Mouse (Mus musculus) skeletal muscle tissue, adult 2 months (tissue): Measurements from ENCODE around the gene Bsn.

Experiments used
- DNase-seq: peaks from one replicate; pipeline ENCODE4 v3.0.0-alpha.2; 2012; ENCODE audit warnings: low read depth, low spot score

Bsn gene

DNA sequence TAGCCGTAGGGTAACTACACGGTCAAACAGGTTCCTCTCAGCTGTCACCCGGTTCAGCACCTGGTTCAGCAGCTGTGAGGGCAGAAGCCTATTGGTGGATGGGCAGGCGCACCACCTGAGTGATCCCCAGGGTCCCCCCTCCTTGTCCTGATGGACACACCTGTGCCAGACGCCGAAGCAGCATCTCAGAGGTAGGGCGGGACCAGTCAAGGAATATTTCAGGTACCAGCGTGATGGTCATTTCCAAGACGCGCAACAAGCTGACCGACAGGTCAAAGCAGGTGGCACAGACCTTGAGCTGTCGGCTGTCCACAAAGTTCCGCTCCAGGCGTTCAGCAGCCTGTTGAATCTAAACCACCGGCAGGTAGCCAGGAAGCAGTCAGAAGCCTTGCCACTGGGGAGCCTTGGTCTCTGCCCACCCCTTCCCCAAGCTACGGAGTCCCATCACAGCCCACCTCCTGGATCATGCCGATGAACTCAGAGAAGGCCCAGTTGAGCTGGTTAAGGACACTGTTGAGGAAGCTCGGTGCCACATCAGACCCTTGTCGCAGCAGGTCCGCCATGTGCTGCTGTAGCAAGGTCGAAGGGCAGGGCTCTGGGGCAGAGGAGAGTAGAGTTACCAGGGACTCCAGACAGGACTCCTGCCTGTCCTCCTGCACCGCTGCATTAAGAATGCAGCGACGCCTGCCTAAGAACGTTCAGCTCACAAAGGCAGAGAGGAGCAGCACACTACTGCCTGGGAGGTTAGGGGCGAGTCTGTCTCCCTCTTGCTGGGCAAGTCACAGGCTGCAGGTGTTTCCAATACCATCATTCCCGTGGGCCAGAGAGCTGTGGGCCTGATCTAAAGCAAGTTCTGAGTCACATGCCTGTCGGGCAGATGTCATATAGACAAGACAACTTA lies 133.6 kb downstream of the Bsn start:
- no peak for DNase-seq

DNA sequence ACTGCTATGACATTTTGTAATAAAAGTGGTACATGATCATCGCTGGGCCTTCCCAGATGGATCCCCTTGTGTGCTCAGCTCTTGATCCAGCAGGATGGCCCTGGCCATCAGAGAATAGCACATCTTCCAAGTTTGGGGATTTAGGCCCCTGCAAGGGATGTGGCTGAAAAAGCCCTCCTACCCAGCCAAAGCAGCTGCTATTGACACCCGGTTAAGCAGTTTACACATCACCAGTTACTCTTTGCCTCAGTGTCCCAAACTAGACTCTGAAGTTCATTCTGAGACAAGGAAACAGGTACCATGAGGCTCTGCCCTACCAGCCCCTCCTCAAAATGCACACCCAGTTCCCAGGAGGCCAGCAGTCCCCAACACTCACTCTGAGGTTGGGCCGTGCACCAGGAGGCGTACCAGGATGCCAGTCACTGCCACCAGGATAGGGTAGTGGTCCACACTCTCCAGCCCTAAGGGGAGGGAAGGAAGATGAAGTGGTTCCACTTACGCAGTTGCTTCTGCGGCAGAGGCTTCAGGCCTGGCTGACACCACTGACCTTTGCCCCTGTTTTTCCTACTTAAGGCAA lies 134.4 kb downstream of the Bsn start:
- no peak for DNase-seq

DNA sequence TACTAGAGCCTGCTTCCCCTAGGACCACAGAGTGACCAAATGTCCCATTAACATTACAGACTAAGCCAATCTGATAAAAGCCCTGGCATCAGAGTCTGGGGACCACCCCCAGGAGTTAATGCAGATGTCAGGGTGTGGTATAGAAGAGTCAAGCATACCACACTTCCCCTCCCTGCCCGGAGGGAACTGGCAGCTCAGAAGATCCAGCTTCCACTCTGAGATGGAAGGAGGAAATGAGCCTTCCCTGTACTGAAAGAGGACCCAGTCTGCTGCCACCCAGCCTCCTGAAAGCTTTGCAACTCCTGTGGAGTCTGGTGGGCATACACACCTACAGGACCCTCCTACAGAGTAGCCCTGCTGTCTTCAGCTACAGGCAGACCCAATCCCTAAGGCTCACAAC lies 135.1 kb downstream of the Bsn start:
- DNase-seq, result no peak

DNA sequence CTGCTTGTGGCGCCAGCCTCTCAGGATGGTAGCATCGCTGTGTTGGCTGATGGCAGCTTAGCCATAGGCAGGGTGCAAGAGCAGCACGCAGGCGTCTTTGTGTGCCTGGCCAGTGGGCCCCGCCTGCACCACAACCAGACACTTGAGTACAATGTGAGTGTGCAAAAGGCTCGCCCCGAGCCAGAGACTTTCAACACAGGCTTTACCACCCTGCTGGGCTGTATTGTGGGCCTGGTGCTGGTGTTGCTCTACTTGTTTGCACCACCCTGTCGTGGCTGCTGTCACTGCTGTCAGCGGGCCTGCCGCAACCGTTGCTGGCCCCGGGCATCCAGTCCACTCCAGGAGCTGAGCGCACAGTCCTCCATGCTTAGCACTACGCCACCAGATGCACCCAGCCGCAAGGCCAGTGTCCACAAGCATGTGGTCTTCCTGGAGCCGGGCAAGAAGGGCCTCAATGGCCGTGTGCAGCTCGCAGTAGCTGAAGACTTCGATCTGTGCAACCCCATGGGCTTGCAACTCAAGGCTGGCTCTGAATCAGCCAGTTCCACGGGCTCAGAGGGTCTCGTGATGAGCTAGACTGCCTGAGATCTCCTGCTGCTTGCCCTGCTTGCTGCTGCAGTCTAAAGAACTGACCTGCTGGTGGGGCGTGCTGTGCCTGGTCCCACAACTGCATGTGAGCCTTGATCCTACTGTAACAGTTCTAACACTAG lies 135.7 kb downstream of the Bsn start:
- DNase-seq, result no peak

DNA sequence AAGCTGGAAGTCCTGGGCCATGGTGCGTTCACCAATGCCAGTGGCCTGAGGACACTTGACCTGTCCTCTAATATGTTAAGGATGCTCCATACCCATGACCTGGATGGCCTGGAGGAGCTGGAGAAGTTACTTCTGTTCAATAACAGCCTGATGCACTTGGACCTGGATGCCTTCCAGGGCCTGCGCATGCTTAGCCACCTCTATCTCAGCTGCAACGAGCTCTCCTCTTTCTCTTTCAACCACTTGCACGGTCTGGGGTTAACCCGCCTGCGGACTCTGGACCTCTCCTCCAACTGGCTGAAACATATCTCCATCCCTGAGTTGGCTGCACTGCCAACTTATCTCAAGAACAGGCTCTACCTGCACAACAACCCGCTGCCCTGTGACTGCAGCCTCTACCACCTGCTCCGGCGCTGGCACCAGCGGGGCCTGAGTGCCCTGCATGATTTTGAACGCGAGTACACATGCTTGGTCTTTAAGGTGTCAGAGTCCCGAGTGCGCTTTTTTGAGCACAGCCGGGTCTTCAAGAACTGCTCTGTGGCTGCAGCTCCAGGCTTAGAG lies 136.4 kb downstream of the Bsn start:
- no peak for DNase-seq

DNA sequence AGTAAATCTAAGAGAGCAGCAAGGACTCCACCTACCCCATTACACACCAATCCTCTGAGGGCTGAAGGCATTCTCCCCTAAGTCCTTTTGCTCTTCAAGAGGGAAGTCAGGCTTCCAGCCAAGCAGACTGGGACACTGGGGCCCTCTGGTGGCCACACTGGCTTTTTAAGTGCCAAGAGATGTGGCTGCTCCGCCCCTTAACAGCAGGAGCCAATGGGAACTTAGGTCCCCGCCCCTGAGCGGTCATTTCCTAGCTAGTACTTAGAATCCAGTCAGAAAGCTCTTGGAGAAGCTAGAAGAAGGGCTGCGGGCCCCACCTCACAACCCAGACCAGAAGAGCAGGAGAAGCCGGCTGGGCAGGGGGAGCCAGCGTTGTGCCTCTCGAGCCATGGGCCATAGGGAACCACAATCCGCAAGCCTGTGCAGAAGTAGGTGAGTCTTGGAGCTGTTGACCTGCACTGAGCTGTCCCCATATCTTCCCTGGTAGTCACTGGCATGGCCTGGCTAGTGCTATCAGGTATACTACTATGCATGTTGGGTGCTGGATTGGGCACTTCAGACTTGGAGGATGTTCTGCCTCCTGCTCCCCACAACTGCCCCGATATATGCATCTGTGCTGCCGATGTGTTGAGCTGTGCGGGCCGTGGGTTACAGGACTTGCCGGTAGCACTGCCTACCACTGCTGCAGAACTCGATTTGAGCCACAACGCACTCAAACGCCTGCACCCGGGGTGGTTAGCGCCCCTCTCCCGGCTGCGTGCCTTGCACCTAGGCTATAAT lies 137.1 kb downstream of the Bsn start, which contains the start of gene Amigo3:
Amigo3 (plus strand) TSS at position 275 of the 780 bp plus-strand sequence.
- DNase-seq, result peak; percentile 96

DNA sequence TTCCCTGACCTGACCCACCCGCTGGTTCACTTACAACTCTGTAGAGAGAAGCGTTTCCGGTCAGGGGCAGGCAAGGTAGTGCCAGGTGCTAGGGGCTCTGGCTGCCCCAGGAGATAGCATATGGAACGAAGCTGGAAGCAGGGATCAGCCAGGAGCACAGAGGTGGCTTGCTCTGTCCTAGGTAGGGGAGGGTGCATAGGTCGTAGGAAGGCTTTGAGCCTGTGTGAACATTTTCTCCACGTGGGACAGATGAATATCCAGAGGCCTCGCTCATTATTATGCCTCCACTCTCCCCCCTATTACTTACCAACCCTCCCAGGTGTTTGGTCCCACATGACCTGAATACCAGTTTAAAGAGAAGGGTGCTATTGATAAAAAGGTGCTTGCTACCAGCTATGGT lies 137.8 kb downstream of the Bsn start:
- no peak for DNase-seq

DNA sequence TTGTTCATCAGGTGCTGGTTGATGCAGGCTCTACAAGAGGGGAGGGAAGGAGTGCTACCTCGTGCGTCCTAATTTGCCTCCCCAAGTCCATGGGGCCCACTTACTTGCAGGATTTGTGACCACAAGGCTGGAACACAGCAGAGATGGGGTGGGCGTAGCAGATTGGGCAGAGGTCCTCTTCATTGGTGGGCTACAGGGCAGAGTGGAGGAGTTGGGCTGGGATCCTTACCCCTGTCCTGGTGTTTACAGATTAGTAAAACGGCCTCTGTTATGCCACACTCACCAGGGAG lies 138.3 kb downstream of the Bsn start:
- no peak for DNase-seq

DNA sequence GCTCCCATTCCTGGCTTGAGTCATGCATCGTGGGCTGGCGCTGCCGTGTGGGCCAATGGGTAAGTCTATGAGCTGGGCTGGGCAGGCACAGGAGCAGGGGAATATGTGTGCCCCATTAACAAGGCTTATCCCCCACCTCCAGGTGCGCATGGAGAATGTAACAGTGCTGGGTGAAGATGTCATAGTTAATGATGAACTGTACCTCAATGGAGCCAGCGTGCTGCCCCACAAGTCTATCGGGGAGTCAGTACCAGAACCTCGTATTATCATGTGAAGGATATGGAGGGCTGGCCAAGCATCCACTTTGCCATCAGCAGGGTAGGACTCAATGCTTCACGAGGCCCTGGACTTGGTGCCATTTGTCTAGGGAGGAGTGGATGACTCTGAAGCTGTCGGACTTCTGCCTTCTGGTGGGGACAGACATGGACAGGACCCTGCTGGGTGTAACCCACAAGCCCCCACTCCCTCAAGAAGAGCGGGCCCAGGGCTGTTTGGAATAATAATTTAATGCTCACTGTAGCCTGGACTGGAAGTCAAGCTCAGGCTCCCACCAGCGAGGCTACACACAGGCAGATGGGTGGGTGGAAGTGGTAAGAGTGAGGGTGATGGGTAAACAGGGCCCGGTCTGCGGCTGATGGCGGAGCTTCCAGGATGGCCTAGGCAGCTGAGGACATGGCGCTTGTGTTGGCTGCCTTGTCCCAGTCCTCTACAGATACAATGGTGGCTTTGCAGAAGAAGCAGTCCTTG lies 138.8 kb downstream of the Bsn start:
- DNase-seq, result no peak

DNA sequence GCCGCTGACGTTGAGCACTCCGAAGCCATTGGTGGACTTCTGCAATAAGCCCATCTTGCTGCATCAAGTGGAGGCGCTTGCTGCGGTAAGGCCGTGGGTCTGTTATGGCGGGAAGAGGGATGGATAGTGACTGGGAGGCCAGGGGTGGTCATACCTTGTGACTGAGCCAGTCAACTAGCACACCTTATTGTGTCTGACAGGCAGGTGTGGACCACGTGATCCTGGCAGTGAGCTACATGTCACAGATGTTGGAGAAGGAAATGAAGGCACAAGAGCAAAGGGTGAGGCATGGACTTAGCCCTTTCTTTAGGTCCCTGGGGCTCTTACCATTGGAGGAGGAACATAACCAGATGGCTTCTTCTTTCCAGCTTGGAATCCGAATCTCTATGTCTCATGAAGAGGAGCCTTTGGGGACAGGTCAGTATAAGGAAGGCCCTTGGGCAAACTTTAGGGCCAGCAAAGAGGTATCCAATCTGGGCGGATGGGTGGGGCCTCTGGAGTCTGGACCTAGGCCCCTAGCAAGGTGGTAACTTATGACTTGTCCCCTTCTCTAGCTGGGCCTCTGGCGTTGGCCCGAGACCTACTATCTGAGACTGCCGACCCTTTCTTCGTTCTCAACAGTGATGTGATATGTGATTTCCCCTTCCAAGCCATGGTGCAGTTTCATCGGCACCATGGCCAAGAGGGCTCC lies 140.5 kb downstream of the Bsn start:
- DNase-seq, result no peak

DNA sequence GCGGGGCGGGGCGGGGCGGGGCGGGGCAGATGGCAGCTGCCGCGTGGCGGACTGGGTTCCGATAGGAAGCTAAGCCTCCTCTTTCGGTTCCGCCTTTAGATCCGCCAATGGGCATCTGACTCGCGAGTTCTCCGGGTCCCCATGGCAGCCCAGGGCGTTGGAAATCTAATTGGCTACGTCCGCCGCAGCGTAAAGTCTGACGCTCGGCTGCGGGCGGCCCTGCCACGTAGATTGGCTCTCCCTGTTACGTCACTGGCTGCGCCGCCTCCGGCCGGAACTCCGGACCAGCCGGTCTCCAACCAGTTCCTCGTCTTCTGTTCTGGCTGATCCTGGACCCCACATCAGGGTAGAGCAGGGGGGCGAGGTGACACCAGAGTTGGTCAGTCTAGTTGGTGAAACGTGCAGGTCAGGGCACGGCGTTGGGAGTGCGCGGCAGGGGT lies 141.1 kb downstream of the Bsn start, which contains the start of gene Gmppb:
Gmppb (plus strand) TSS at position 227 of the 440 bp plus-strand sequence.
- DNase-seq, result peak; percentile 97

DNA sequence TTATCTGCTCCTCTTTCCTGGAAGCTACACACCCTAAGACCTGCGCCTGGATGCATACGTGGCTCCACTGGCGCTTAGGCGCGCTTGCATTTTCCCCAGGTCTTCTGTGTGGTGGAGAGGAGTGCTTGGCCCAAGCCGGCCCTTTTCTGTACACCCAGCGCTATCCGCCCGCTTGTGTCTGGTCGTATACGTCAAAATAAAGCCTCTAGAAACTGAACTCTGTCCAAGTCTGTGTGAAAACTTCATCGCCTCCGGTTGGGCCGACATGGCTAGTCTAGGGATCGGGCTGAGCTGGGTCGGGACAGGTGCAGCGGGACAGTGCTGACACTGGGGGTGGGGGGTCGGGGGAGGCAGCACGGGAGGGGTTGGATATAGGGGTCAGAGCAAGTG lies 141.6 kb downstream of the Bsn start:
- DNase-seq, result peak; percentile 40

DNA sequence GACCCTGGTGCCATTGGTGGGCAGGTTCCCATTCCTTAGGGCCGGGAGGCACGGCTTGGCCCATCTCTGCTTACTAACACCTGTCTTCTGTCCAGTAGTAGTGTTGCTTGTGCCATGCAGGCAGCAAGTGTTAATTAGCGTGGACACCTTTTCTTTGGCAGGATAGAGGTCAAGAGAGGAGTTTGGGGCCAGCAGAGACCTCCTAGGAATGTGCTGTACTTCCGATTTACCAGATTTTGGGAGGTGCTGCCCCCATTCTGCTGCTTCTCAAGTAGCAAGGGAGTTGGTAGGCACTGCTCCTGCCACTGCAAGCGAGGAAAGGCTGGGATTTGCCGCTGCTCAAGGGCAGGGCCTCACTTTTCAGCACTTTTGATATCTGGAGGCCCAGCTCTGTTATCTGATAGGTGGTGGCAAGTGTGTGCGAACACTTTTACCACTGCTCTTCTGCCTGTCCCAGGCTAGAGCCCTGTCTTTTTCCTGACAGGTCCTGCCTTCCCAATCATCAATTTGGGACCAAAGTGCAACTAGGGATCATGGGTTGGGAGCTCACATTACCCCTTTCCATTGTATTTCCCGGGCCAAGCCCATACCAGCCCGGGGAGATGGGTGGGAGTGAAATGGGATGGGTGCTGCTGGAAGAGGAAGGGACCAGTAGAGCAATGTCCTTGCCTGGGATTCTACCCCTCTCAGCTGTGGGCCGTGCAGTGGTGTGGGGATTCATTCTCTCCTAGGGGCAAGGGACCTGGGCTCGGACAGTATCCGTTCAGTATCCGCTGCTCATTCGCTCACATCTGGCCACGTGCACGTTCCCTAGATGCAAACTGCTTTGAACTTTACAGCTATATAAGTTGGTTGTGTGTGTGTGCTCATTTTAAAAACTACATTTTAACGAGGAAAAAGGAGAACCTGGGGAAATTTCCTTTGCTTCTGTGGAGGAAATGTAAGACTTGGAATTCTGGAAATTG lies 142.3 kb downstream of the Bsn start:
- no peak for DNase-seq

DNA sequence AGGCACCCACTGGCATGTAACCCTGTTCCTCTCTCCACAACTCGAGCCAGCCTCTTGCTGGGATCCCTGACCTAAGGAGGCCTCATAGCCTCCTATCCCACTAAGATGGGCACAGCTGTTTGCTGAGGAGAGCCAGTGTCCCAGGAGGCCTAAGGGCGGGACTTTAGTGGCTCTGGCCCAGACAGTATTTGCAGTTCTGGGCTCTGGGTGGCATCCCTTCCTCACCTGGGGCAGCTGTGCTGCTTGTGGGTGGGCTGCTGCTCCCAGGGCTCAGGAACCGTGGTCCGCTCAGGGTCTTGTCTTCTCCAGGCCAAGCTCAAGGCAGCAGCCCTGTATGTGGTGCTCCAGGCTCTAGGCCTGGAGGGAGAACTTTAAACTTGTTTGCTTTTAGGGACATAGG lies 143.6 kb downstream of the Bsn start:
- no peak for DNase-seq
